Mouse (Mus musculus) brain, adult 2 months (tissue): Measurements from ENCODE around the gene 1810009A15Rik.
"Not testable (repeated sequence)": the region's sequence is repeated elsewhere in the genome, so short reads cannot be mapped to it uniquely, and the experiment has no call there.

Source experiments
- DNase-seq: peaks from one replicate; pipeline ENCODE4 v3.0.0; 2011; ENCODE audit warnings: low read depth, low spot score

The 1810009A15Rik gene

GRCm38 (mm10) chr19:8875031-8875430, 13.6 kb upstream of the 1810009A15Rik start:
- no peak for DNase-seq

GRCm38 (mm10) chr19:8880311-8881033, 8.2 kb upstream of the 1810009A15Rik start, which contains the start of gene Uqcc3:
Uqcc3 (minus strand) TSS chr19:8880923.
- peak; percentile 94 for DNase-seq

GRCm38 (mm10) chr19:8881034-8881392, 7.6 kb upstream of the 1810009A15Rik start:
- DNase-seq = no peak

DNA sequence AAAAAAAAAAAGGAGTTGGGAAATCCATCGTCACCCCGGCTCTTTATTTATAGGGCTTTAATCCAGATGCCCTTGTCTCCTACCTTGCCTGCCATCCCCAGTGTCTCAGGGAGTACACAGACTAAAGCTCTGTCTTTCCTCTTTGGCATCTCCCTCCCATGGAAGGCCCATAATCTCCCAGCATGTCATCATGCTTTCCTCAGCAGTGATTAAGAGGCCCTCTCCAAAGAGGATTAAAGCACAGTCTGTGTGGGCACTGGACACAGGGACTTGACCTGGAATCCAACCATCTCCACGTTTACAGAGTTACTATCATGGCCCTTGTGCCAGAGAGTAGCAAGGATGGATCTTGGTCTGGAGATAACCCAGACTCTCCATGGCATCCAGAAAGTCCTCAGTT, 5.0 kb upstream of the 1810009A15Rik start, which contains the start of the genes Lbhd1 and Gm49403:
Gene Lbhd1, plus strand, starts transcription at position 117 of the 400 bp plus-strand sequence.
Gene Gm49403, plus strand, starts transcription at position 315 of the 400 bp plus-strand sequence.
- no peak for DNase-seq

DNA sequence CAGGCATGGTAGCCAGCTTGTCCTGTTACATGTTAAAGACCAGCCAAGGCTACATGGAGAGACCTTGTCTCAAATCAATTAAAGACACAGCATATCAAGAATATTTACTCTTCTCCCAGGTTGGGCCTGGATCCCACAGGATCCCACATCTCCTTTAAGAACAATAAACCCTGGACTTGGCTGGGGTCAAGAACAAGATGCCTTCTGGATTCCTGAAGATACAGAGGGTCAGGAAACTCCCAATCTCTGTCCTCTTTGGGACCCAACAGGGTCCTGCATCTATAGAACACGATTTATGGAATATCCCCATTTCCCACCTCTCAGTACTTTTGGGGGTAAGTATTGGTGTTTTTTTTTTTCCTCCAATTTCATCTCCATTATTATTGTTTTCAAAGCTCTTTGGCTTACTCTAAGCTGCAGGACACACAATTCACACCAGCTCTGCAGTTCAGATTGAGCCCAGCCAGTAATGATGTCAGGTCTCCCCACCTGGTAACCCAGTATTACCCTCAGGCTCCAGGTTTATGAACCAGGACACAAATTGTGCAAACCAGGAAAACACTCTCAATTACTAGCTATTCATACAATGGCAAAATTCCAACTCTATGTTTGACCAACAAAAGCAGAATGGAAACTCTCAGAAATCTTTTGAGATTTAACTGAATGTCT, 1.6 kb upstream of the 1810009A15Rik start:
- no peak for DNase-seq

GRCm38 (mm10) chr19:8887585-8888463, 829 bp upstream of the 1810009A15Rik start:
- no peak for DNase-seq

DNA sequence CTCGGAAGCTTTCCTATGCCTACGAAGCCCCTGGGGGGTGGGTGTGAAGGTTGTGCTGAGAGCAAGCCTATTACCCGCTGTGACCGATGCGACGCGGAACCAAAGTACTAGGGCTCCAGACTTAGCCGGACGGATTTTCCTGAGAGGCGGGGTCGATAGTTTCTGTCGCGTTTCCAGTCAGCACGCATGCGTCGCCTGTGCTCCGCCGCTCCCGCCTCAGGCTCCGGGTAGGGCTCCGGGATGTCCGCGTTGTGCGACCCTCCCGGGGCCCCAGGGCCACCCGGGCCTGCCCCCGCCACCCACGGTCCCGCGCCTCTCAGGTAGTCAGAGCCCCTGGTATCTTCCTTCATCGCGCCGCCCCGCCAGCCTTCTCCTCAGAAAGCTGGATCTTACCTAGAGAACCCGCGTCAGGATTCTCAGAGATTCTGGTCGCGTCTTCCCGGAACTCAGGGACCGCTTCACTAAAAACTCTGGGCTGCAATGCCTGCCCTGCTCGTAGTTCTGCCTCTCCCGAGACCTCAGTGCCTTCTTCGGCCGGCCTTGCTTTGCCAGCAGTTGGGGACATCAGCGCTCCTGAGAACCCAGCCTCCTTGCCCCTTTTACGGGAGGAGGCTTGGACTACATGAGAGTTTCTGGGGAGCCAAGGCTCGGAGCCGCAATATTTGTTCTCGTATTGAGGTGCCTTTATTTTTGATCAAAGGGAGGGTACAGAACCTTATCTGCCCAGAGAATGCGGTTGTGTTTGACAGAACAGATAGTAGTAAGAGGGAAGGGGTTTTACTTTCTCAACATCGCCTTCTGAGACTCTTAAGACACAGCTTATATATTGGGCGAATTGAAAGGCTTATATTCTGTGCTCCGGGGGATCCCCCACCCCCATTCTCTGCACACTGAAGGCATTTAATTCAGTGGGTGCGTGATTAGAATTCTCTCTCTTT, 4.4 kb downstream of the 1810009A15Rik start, which contains the start of gene Ints5:
Gene Ints5, plus strand, starts transcription at position 177 of the 938 bp plus-strand sequence.
- DNase-seq = peak; percentile 96

- DNase-seq = no peak
Measured at GRCm38 (mm10) chr19:8895397-8895960, 6.8 kb downstream of the 1810009A15Rik start.

GRCm38 (mm10) chr19:8896231-8896630, 7.6 kb downstream of the 1810009A15Rik start:
- DNase-seq = not testable (repeated sequence)

- DNase-seq = peak; percentile 58
Measured at GRCm38 (mm10) chr19:8897211-8897864, 8.7 kb downstream of the 1810009A15Rik start.

DNA sequence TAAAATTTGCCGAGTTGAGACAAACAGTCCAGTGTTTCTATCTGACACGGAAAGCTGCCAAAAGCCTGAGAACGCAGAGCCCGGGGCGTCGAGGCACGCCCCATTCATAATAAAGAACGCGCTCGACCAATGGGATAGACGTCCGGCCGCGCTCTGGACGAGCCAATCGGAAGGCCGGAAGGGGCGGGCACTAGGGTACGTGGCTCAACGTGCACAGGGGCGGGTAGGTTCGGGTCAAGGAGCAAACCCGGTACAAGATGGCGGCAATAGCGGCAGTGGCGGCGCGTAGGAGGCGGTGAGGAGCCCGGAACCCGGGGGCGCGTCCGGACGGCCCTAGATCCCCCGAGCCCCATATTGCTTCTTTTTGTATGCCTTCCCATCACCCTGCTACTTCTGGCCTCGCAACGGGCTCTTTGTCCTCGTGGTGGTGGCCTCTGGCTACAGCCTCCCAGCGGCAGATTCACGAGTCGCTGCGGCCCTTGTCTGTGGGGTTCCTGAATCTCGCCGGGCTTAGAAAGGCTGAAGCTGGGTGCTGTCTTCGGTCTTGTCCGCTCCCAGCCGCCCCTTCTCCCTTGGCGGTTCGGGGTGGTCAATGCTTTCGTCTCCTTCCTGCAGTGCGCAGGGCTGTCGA, 9.3 kb downstream of the 1810009A15Rik start, which contains the start of gene Ganab:
Gene Ganab, plus strand, starts transcription at position 207 of the 631 bp plus-strand sequence.
- DNase-seq = peak; percentile 98

DNA sequence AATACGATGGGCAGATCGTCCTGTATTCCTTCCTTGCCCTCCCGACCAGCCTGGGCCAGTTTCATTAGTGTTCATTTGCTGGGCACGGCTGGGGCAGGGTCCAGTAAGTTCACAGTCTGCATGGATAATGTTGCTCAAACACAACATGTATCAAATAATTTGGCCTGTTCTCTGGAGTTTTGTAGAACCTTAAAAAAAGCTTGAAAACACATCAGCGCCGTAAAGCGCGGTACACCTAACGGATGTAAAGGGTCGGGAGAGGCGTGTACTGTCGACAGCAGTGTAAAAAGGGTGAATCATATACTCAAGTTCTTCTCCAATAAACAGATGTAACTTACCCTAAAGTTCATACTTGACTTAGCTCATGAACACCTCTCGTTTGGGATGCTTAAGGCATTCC, 9.9 kb downstream of the 1810009A15Rik start:
- DNase-seq = no peak

DNA sequence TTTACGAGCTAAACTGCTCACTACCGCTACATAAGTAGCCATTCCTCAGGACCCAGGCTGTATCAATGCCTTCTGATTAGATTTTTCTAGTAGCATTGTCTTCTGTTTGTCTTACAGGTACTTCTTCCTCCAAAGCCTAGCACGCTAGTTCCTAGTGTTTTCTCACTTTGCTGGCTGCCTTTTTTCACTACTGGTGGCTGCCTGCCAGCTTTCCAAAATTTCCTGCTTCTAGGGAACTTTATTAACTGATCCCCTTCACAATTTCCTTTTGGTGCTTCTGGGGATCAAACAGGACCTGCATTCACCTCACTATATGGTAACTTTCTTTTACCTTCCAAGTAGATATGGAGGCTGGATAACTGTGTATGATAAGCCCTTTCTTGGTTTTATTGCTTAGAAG, 10.4 kb downstream of the 1810009A15Rik start:
- no peak for DNase-seq

GRCm38 (mm10) chr19:8903412-8903811, 14.8 kb downstream of the 1810009A15Rik start:
- DNase-seq = no peak

DNA sequence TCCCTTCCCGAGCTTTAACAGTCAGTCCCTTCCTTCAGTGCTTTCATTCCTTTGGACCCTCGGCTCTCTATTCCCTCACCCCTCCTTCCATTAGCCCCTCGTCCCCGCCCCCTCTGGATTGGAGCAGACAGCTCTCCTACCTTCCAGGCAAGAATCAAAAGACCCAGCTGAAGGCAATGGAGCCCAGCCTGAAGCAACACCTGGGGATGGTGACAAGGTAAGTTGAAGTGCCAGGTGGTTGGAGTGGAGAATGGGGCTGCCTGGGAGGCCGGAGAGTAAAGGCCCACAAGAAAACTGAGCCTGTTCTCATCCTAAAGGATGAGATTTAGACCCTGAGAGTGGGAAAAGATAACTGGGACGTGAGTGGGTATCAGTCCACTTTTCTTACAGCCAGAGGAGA, 19.9 kb downstream of the 1810009A15Rik start:
- DNase-seq = no peak

GRCm38 (mm10) chr19:8911810-8912209, 23.2 kb downstream of the 1810009A15Rik start:
- DNase-seq = peak; percentile 70

DNA sequence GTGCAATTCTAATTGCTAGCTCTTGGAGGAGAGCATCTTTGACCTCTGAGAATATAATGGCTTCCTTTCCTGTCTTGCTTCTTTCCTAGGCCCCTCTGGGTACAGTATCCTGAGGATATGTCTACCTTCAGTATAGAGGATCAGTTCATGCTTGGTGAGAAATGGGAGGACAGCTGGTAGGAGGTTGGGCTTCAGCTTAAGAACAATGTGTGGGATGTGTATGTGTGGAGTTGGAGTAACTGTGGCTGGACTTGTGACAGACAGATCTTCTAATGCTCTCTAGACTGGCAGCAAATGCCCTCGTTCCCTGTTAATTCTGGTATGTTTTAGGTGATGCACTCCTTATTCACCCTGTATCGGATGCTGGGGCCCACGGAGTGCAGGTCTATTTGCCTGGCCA, 25.6 kb downstream of the 1810009A15Rik start:
- DNase-seq = peak; percentile 76

DNA sequence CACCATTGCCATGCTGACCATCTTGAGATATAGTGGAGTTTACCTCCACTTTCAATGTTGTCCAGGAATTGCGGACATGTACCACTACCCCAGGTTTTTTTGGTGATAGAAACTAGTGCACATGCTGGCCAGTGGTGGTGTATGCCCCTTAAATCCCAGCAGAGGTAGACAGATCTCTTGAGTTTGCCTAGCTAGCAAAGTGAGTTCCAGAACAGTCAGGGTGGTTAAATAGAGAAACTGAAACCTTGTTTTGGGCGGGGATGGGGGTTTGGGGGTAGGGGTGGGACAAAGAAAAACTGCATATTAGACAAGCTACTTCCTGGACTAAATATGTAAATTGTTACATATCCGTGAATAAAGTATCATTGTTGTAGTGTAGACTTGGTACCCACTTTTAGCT, 30.3 kb downstream of the 1810009A15Rik start:
- DNase-seq = no peak

- no peak for DNase-seq
Measured at GRCm38 (mm10) chr19:8919684-8920072, 31.0 kb downstream of the 1810009A15Rik start.
